Mouse (Mus musculus) limb, embryonic 12.5 days (tissue): ENCODE data around the gene Galnt4. TPM values are rescaled to one million over a fixed set of nuclear protein-coding genes. Genes with fewer than 3 reads are reported as not detected.
"Not testable (repeated sequence)": the region's sequence is repeated elsewhere in the genome, so short reads cannot be mapped to it uniquely, and the experiment has no call there.

Experiments
- ATAC-seq: fragments of 200-750 bp; cut with Nextera tagmentation; 2 replicates; pipeline ENCODE4 v1.8.0; 2017; ENCODE audit warnings: low read depth, moderate TSS enrichment; ENCODE audit not compliant: insufficient number of reproducible peaks, insufficient read depth, low FRiP score, low TSS enrichment
- H3K27ac ChIP-seq: fragments of 300-500 bp; sonication (generic); 2 replicates; pipeline ENCODE4 v1.5.1; 2016; ENCODE audit warnings: mild to moderate bottlenecking, moderate library complexity
- H3K27me3 ChIP-seq: fragments of 300-500 bp; sonication (generic); 2 replicates; pipeline ENCODE4 v1.6.1; 2016; ENCODE audit warnings: mild to moderate bottlenecking, moderate library complexity
- H3K36me3 ChIP-seq: fragments of 300-500 bp; sonication (generic); 2 replicates; pipeline ENCODE4 v1.6.1; 2016; ENCODE audit warnings: mild to moderate bottlenecking, moderate library complexity
- H3K4me1 ChIP-seq: fragments of 300-500 bp; sonication (generic); replicated peaks from 2 replicates; pipeline ENCODE4 v1.6.1; 2016
- H3K4me2 ChIP-seq: fragments of 300-500 bp; sonication (generic); 2 replicates; pipeline ENCODE4 v1.6.1; 2016; ENCODE audit warnings: mild to moderate bottlenecking, moderate library complexity
- H3K4me3 ChIP-seq: fragments of 300-500 bp; sonication (generic); replicated peaks from 2 replicates; pipeline ENCODE4 v1.5.1; 2016; ENCODE audit warnings: mild to moderate bottlenecking
- H3K9ac ChIP-seq: fragments of 300-500 bp; sonication (generic); replicated peaks from 2 replicates; pipeline ENCODE4 v1.6.1; 2016; ENCODE audit warnings: mild to moderate bottlenecking, moderate library complexity
- H3K9me3 ChIP-seq: fragments of 300-500 bp; sonication (generic); 2 replicates; pipeline ENCODE4 v1.6.1; 2016; ENCODE audit warnings: mild to moderate bottlenecking, moderate library complexity
- WGBS: fragments of 180-500 bp; shearing (Covaris S2); methylation state at CpG from one replicate; pipeline ENCODE4 v1.1.7; 2016; 5-methylcytosine and 5-hydroxymethylcytosine counted together
- polyA plus RNA-seq: library from polyadenylated mRNA; unstranded; fragments of >200 nt; fragmentation: Nextera tagmentation; extraction: Ambion mirVana; gene quantifications from 2 replicates; pipeline ENCODE4 v1.2.1, GENCODE M21; 2016

The Galnt4 gene
- polyA plus RNA-seq, 1 experiment from 2014 or later: 8.4 TPM

DNA sequence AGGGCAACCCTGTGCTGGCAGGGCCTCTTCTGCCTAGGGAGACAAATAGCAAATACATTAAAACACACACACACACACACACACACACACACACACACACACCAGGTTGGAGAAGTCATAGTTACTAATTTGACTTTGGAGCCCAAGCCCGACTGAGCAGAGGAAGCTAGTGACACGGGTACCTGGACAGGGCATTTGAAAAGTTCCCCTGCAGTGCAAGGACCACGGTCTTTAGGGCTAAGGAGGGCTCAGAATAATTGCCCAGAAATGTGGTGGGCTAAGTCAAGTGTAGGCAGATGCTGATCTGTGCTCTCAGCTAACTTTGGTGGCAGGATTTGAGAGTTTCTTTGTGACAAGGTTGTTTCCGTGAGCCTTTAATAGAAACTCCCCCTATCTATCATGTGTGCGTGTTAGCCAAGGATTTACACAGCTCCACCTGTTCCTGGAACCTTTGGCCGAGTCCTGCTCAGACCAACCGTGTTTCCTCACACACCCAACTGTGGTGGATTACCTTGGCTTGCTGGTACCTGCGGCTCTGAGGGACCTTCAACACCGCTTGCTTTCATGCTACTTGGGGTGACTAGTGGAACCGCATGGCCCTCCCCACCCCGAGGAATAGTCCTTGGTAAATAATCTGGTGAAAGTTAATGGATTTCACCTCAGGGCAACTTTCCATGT is 24.8 kb downstream of the Galnt4 start:
- Histone ChIP-seq H3K4me1 (peaks cover 17% of the 10 kb centered on the region; the same call in 1 of the 2 replicates), H3K4me3 (no peak overlapping the region), H3K36me3 (peaks cover 41% of the 10 kb centered on the region; the same call in 1 of the 2 replicates), H3K9ac (no peak overlapping the region), H3K27me3 (no peaks in the 10 kb centered on the region), H3K4me2 (no peak overlapping the region), H3K9me3 (no peaks in the 10 kb centered on the region), H3K27ac (no peak overlapping the region)
- ATAC-seq: no peak
- WGBS: 89% methylated on average over 11 of the region's 11 CpGs

DNA sequence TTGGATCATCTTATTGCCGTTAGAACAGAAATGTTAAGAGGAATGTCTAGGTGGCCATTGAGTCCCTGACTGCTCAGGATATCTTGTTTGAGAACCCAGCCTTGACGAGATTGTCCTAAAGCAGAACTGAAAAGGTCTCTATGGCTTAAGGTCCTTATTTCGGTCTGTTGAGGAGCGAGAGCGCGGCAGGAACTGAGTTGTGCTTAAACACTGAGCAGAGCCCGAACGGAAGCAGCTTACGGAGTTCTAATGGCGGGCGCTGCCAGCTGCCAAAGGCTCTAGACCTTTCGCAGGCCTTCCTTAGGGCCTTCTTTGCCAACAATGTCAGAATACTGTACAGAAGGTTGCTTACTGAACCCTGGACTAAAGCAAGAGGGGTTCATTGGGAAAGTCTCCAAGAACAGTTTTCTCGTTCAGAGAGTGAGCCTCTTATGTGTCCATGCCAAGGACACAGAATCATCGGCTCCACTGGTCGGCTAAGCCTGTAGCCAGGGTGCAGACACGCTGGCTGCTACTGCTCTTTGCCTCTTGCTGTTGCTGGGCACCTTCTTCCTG is 25.4 kb downstream of the Galnt4 start:
- no peak overlapping the region for H3K9ac ChIP-seq
- H3K4me2 ChIP-seq: no peak overlapping the region
- H3K36me3 ChIP-seq: peaks cover 39% of the 10 kb centered on the region; the same call in 1 of the 2 replicates
- peaks cover 13% of the 10 kb centered on the region; the same call in 1 of the 2 replicates for H3K4me1 ChIP-seq
- H3K4me3 ChIP-seq: no peak overlapping the region
- H3K27ac ChIP-seq: no peak overlapping the region
- ATAC-seq: no peak
- 97% methylated on average over 16 of the region's 16 CpGs for WGBS
- H3K9me3 ChIP-seq: no peaks in the 10 kb centered on the region
- no peaks in the 10 kb centered on the region for H3K27me3 ChIP-seq

DNA sequence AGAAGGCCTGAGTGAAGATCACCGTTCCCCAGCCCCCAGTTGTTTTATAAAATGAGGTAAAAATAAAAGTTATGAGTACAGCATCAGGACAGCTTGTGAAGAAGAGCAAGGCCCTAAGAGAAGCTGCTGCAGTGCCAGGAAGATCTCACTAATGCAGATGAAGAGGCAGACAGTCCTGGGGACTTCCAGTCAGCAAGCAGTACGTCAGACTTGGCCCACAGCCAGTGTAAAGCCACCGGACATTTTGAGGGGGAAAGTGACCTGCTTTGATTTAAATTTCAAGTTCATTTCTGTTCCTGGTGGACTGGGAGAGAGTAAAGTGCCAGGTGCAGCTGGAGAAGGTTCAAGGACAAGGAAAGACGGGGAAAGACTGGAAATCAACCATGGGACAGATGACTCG is 28.4 kb downstream of the Galnt4 start:
- H3K9me3 ChIP-seq: no peaks in the 10 kb centered on the region
- no peak for ATAC-seq
- H3K4me3 ChIP-seq: no peak overlapping the region
- no peak overlapping the region for H3K27ac ChIP-seq
- H3K4me1 ChIP-seq: peaks cover 1% of the 10 kb centered on the region; the same call in 1 of the 2 replicates
- no peak overlapping the region for H3K4me2 ChIP-seq
- H3K36me3 ChIP-seq: peaks cover 30% of the 10 kb centered on the region; the same call in 1 of the 2 replicates
- H3K9ac ChIP-seq: no peak overlapping the region
- no peaks in the 10 kb centered on the region for H3K27me3 ChIP-seq
- 82% methylated on average over 5 of the region's 5 CpGs for WGBS

DNA sequence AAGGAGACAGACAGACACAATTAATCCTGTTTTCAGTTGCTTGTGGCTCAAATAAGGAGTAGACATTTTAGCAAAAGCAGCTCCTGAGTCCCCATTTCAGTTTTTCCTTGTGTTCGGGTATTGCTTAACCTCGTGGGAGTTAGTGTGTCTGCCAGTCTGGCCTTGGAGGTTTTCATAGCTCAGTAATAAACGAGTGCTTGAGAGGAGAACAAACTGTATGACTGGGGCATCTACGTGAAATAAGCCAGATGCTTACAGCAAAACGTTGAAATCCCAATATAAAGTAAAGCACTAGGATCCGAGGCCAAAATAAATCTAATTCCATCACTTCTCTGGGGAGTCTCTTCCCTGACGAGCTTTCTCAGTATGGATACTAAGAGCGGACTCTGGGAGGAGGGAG is 37.7 kb downstream of the Galnt4 start:
- no peak for ATAC-seq
- 85% methylated on average over 8 of the region's 8 CpGs for WGBS
- peaks cover 14% of the 10 kb centered on the region for H3K36me3 ChIP-seq
- H3K9me3 ChIP-seq: no peaks in the 10 kb centered on the region
- no peaks in the 10 kb centered on the region for H3K27me3 ChIP-seq
- H3K27ac ChIP-seq: no peak overlapping the region
- H3K4me3 ChIP-seq: no peak overlapping the region
- H3K9ac ChIP-seq: no peak overlapping the region
- H3K4me2 ChIP-seq: no peak overlapping the region
- H3K4me1 ChIP-seq: no peaks in the 10 kb centered on the region

DNA sequence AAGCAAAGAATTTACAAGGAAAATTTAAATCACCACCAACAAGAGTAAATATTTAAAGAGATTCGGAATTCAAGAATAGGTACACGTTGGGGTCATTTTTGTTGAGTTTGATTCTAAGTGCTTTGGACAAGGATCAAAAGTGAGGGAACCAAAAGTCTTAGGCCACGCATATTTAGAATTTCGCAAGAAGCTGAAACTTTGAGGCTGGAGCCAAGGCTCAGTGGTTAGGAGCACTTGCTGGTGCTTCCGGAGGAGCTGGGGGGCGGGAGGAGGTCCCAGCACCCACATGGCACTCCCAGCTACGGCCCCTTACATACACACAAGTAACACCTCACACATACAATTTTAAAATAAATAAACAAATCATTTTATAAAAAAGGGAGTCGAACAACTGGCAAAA is 38.6 kb downstream of the Galnt4 start:
- no peak overlapping the region for H3K4me3 ChIP-seq
- no peaks in the 10 kb centered on the region for H3K4me1 ChIP-seq
- no peaks in the 10 kb centered on the region for H3K27me3 ChIP-seq
- H3K9me3 ChIP-seq: no peaks in the 10 kb centered on the region
- no peak overlapping the region for H3K4me2 ChIP-seq
- H3K27ac ChIP-seq: no peak overlapping the region
- 93% methylated on average over 8 of the region's 8 CpGs for WGBS
- ATAC-seq: no peak
- no peak overlapping the region for H3K9ac ChIP-seq
- H3K36me3 ChIP-seq: peaks cover 14% of the 10 kb centered on the region

DNA sequence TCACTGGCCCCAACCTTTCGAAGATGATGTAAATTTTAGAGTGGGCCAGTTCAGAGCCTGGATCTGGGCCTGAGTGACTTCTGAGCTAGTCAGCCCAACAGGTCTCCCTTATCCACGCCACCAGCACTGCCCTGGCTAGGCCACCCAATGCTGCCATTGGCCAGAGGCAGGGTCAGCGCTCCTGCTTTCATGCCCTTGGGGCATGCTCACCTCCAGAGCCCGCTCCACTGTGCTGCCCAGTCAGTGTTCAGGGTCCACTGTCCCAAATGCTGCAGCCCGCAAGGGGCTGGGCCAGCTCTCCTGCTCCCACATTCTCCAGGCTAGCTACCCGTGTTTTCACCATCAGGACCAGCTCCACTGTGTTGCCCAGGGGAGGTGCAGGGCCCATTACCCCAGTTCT is 42.1 kb downstream of the Galnt4 start:
- H3K36me3 ChIP-seq: peaks cover 18% of the 10 kb centered on the region
- no peaks in the 10 kb centered on the region for H3K27me3 ChIP-seq
- no peaks in the 10 kb centered on the region for H3K9me3 ChIP-seq
- H3K4me3 ChIP-seq: no peak overlapping the region
- no peaks in the 10 kb centered on the region for H3K4me1 ChIP-seq
- 88% methylated on average over 6 of the region's 6 CpGs for WGBS
- H3K4me2 ChIP-seq: no peak overlapping the region
- no peak overlapping the region for H3K9ac ChIP-seq
- no peak overlapping the region for H3K27ac ChIP-seq
- 0 out of 2 replicates have a peak, but pooled peaks have one; percentile 31 for ATAC-seq

- H3K27ac ChIP-seq: no peak overlapping the region
- ATAC-seq: no peak
- H3K36me3 ChIP-seq: peaks cover 24% of the 10 kb centered on the region
- H3K4me2 ChIP-seq: no peak overlapping the region
- no peaks in the 10 kb centered on the region for H3K27me3 ChIP-seq
- H3K9ac ChIP-seq: no peak overlapping the region
- 96% methylated on average over 1 of the region's 1 CpGs for WGBS
- no peaks in the 10 kb centered on the region for H3K9me3 ChIP-seq
- H3K4me1 ChIP-seq: no peaks in the 10 kb centered on the region
- no peak overlapping the region for H3K4me3 ChIP-seq
These were observed 43.6 kb downstream of the Galnt4 start for GRCm38 (mm10) chr10:99151580-99151979.

DNA sequence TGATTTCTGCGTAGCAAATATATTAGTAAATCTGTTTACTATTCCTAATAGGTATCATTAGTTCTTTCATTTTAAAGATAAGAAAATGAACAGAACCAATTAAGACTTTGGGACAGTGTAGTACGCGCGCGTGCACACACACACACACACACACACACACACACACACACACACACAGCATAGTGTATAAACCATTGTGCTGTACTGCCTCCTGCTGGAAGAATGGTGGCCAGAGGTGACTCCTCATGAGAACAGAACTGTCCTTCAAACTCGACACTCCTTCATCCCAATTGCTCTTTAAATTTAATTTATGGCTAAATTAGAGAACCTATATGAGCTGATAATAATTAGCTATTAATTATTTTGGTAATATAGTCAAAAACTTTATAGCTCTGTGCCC is 44.1 kb downstream of the Galnt4 start:
- H3K36me3 ChIP-seq: peaks cover 29% of the 10 kb centered on the region
- WGBS: 91% methylated on average over 6 of the region's 6 CpGs
- H3K4me3 ChIP-seq: no peak overlapping the region
- no peaks in the 10 kb centered on the region for H3K4me1 ChIP-seq
- ATAC-seq: no peak
- H3K27ac ChIP-seq: no peak overlapping the region
- H3K9ac ChIP-seq: no peak overlapping the region
- no peaks in the 10 kb centered on the region for H3K27me3 ChIP-seq
- no peaks in the 10 kb centered on the region for H3K9me3 ChIP-seq
- H3K4me2 ChIP-seq: no peak overlapping the region

- Histone ChIP-seq H3K27me3 (no peaks in the 10 kb centered on the region), H3K27ac (no peak overlapping the region), H3K36me3 (peaks cover 32% of the 10 kb centered on the region), H3K4me3 (no peak overlapping the region), H3K9me3 (no peaks in the 10 kb centered on the region), H3K4me2 (no peak overlapping the region), H3K9ac (no peak overlapping the region), H3K4me1 (no peaks in the 10 kb centered on the region; the same call in 1 of the 2 replicates)
- WGBS: 86% methylated on average over 8 of the region's 8 CpGs
- no peak for ATAC-seq
These were observed 46.7 kb downstream of the Galnt4 start for GRCm38 (mm10) chr10:99154635-99155034.

- Histone ChIP-seq H3K27ac (no peak overlapping the region), H3K9me3 (no peaks in the 10 kb centered on the region), H3K27me3 (no peaks in the 10 kb centered on the region), H3K4me2 (no peak overlapping the region), H3K36me3 (peaks cover 30% of the 10 kb centered on the region; the same call in 1 of the 2 replicates), H3K4me1 (no peaks in the 10 kb centered on the region; the same call in 1 of the 2 replicates), H3K9ac (no peak overlapping the region), H3K4me3 (no peak overlapping the region)
- 92% methylated on average over 5 of the region's 5 CpGs for WGBS
- no peak for ATAC-seq
These were observed 48.8 kb downstream of the Galnt4 start for GRCm38 (mm10) chr10:99156808-99157207.

DNA sequence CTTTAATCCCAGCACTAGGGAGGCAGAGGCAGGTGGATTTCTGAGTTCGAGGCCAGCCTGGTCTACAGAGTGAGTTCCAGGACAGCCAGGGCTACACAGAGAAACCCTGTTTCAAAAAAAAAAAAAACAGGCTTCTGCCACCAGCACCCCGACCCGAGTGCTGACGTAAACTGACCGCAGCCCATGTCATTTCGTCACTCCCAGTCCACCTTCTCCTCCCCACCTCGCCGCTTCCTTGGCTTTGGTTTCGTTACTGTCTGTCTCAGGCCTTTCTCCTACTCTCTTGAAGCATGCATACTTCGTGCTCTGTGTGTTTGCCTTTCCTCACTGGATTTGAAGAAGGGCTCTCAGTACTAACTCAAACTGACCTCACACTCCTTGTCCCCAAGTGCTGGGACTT is 49.7 kb downstream of the Galnt4 start:
- H3K36me3 ChIP-seq: peaks cover 30% of the 10 kb centered on the region; the same call in 1 of the 2 replicates
- H3K4me3 ChIP-seq, H3K9me3 ChIP-seq, ATAC-seq, H3K27ac ChIP-seq, H3K4me1 ChIP-seq, H3K9ac ChIP-seq, H3K27me3 ChIP-seq, H3K4me2 ChIP-seq: not testable (repeated sequence)
- 94% methylated on average over 10 of the region's 10 CpGs for WGBS
